Mouse (Mus musculus): ENCODE measurements around the gene Trim40.

DNA sequence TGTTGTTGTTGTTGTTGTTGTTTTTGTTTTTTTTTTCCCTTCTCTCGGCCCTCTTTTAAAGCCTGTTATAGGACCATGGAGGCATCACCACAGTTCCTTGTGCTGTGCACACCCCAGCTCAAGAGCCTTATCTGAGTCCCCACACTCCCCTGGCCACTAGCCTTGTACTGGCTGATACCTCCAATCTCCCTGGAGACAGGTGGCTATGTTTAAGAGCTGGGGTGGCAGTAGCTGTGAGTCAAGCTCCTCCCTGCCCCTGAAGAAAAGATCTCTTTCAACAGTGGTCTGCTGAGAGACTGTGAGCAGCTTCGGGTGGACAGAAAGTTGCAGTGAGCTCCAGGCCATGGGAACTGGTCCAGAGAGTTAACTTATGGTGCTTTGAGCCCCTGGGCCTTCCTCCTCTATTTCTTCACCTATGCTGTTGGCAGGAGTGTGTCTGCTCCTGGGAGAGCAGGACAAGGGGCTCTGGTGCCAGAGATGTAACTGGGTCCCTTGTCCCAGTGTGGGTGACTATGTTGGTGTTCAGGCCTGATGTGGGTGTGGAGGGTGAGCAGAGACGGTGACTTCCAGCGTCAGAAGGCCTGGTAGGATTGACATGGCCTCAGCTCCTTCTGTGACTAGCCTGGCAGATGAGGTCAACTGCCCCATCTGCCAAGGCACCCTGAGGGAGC, 20.5 kb downstream of the Trim40 start, which contains the start of gene Trim10:
- TF ChIP-seq CTCF (conservative IDR thresholded peaks at IDR 0.05; ENCODE audit: insufficient read depth, insufficient read length, low read depth, low read length) = no peak
- TF ChIP-seq POLR2A (IDR thresholded peaks at IDR 0.05; ENCODE audit: low read depth, low read length) = no peak

Measured in kidney, adult 2 months (tissue).